Mouse (Mus musculus): ENCODE data around the gene 1700102P08Rik. TPM values are rescaled to one million over a fixed set of nuclear protein-coding genes. Genes with fewer than 3 reads are reported as not detected.

Gene 1700102P08Rik
- polyA plus RNA-seq (2012; rRNA removed; ENCODE audit: low replicate concordance): not detected in 2 replicates

DNA sequence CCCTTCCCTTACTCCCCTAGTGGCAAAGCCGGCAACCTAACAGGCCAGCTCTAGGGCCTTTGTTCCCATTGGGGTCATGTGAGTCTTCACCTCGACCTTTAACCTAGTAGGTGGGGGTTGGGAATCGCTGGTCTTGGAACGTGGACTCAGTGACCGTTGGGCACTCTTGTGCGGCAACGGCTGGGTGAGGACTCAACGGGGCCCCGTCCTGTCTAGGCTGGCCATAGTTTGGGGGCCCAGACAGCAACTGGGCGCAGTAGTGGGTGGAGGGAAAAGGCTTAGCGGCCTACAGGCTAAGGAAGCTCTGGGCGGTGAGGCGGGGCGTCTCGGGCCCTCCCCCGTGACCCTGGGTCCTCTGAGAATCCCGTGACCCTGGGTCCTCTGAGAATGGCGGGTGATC is at the start of gene 1700102P08Rik:
1700102P08Rik (plus strand) TSS at position 130 of the 400 bp plus-strand sequence.

DNA sequence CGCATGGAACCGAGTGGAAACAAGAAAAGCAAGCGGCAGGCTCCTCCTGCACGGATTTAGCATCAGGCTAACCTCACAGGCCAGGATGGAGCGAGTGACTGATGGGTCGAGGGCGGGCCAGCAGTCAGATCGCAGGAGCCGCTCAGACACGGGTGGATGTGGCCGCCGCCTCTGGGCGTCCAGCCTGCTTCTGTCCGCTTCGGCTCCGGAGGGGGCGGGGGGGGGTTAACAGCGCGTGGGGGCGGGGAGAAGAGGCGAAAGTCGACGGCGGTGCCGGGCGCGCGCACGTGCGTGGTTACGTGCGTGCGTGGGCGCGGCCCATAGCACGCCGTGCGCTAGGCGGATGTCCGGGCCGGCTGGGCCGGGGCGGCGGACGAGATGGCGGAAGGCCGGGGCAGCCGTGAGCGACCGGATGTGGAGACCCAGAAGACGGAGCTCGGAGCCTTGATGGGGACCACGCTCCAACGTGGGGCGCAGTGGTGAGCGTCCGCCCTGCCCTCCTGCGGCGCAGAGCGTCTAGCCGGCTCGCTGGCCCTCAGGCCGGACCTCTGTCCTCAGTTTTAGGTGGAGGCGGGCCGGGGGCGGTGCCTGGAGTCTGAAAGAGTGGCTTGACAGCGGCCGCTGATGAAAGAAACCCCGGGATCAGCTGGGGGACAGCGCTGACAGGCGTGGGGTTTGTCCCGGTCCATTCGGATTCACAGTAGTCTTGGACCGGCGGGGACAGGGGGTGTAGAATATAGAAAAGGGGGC is 44.9 kb upstream of the 1700102P08Rik start, which contains the start of gene Usp4:
Usp4 (plus strand) TSS at position 314 of the 750 bp plus-strand sequence.

DNA sequence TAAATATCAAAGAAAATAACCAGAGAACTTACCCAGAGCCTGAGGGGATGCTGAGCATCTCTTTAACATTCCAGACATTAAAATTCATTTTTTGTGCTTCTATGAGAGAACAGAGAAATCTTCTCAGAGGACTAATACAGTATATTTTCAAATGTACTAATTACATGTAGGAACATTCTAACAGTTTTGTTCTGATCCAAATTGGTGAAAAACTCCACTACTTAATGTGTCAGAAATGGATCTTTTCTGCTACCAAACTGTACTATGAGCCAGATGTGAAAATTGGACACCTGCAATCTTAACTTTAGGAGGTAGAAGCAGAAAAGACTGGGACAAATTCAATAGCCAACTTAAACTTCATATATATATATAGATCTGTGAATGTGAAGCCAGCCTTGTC is 35.8 kb downstream of the 1700102P08Rik start, which contains the start of gene Ccdc36:
Ccdc36 (minus strand) TSS at position 101 of the 400 bp plus-strand sequence.

DNA sequence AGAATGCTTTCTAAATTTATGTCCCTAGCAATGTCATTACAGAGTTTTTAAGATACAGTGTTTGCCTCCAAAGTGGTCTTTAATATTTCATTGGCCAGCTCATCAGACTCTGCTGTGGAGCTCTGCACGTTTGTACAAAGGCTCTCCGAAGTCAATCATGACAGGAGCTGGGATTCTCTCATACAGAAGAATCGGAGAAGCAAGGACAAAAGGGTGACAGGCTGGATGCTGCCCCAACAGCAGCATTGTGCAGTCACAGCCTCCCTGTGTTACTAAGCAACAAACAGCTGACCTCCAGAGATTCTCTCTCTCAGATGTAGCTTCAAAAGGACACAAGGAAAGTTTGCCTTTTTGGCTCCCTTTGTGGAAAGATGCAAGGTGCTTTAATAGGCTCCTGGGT is 43.6 kb downstream of the 1700102P08Rik start, which contains the start of gene BC048562:
BC048562 (plus strand) TSS at position 301 of the 400 bp plus-strand sequence.

Other genes starting within 250 kb of the 1700102P08Rik start
- 1.1 and 2.0 TPM in 2 replicates for gene Bsn, start 202.4 kb upstream of the 1700102P08Rik start, polyA plus RNA-seq (2012; rRNA removed; ENCODE audit: low replicate concordance)
- gene Dag1, start 128.8 kb upstream of the 1700102P08Rik start, polyA plus RNA-seq (2012; rRNA removed; ENCODE audit: low replicate concordance): 33.9 and 55.4 TPM in 2 replicates
- 2.2 and 4.8 TPM in 2 replicates for gene Nicn1, start 102.4 kb upstream of the 1700102P08Rik start, polyA plus RNA-seq (2012; rRNA removed; ENCODE audit: low replicate concordance)
- gene Amt, start 96.0 kb upstream of the 1700102P08Rik start, polyA plus RNA-seq (2012; rRNA removed; ENCODE audit: low replicate concordance): 0.47 and 2.3 TPM in 2 replicates
- gene Rhoa, start 86.7 kb upstream of the 1700102P08Rik start, polyA plus RNA-seq (2012; rRNA removed; ENCODE audit: low replicate concordance): 74.5 and 77.2 TPM in 2 replicates
- gene Tcta, start 86.6 kb upstream of the 1700102P08Rik start, polyA plus RNA-seq (2012; rRNA removed; ENCODE audit: low replicate concordance): 24.9 and 34.5 TPM in 2 replicates
- 1,295 and 2,060 TPM in 2 replicates for gene Gpx1, start 53.9 kb upstream of the 1700102P08Rik start, polyA plus RNA-seq (2012; rRNA removed; ENCODE audit: low replicate concordance)
- 40.5 and 53.8 TPM in 2 replicates for gene Usp4, start 45.0 kb upstream of the 1700102P08Rik start, polyA plus RNA-seq (2012; rRNA removed; ENCODE audit: low replicate concordance)
- not detected in 2 replicates for gene Ccdc36, start 35.7 kb downstream of the 1700102P08Rik start, polyA plus RNA-seq (2012; rRNA removed; ENCODE audit: low replicate concordance)
- not detected in 2 replicates for gene BC048562, start 43.7 kb downstream of the 1700102P08Rik start, polyA plus RNA-seq (2012; rRNA removed; ENCODE audit: low replicate concordance)
- 14.7 and 15.3 TPM in 2 replicates for gene Ccdc71, start 67.7 kb downstream of the 1700102P08Rik start, polyA plus RNA-seq (2012; rRNA removed; ENCODE audit: low replicate concordance)
- 27.3 and 33.7 TPM in 2 replicates for gene Klhdc8b, start 68.8 kb downstream of the 1700102P08Rik start, polyA plus RNA-seq (2012; rRNA removed; ENCODE audit: low replicate concordance)
- 20.7 and 25.6 TPM in 2 replicates for gene Lamb2, start 86.9 kb downstream of the 1700102P08Rik start, polyA plus RNA-seq (2012; rRNA removed; ENCODE audit: low replicate concordance)
- 66.7 and 68.1 TPM in 2 replicates for gene Usp19, start 97.8 kb downstream of the 1700102P08Rik start, polyA plus RNA-seq (2012; rRNA removed; ENCODE audit: low replicate concordance)
- 145 and 187 TPM in 2 replicates for gene Qars, start 114.9 kb downstream of the 1700102P08Rik start, polyA plus RNA-seq (2012; rRNA removed; ENCODE audit: low replicate concordance)
- 45.4 and 58.5 TPM in 2 replicates for gene Qrich1, start 124.0 kb downstream of the 1700102P08Rik start, polyA plus RNA-seq (2012; rRNA removed; ENCODE audit: low replicate concordance)
- gene Impdh2, start 167.5 kb downstream of the 1700102P08Rik start, polyA plus RNA-seq (2012; rRNA removed; ENCODE audit: low replicate concordance): 47.8 and 97.0 TPM in 2 replicates
- 40.9 and 44.6 TPM in 2 replicates for gene Ndufaf3, start 174.6 kb downstream of the 1700102P08Rik start, polyA plus RNA-seq (2012; rRNA removed; ENCODE audit: low replicate concordance)
- 135 and 158 TPM in 2 replicates for gene Dalrd3, start 177.1 kb downstream of the 1700102P08Rik start, polyA plus RNA-seq (2012; rRNA removed; ENCODE audit: low replicate concordance)
- gene Wdr6, start 185.9 kb downstream of the 1700102P08Rik start, polyA plus RNA-seq (2012; rRNA removed; ENCODE audit: low replicate concordance): 11.3 and 13.7 TPM in 2 replicates
- 2.8 and 5.9 TPM in 2 replicates for gene P4htm, start 204.9 kb downstream of the 1700102P08Rik start, polyA plus RNA-seq (2012; rRNA removed; ENCODE audit: low replicate concordance)